9 mouse cellular contexts compared by ENCODE assay signal in genomic region chr17:20946026-20946565, GRCm38 (mm10). TPM values are rescaled to one million over a fixed set of nuclear protein-coding genes. Genes with fewer than 3 reads are reported as not detected.
DNase-seq lines count a peak whose midpoint lies in the region; ATAC-seq and TF ChIP-seq lines count a peak whose summit lies in the region.
"Had no signal": no experiment of that assay in that cellular context is flagged by ENCODE, and none has a peak within 500 bp of the region (broad histone marks: within the 10 kb centered on the region; RNA-seq: fewer than 3 reads in every experiment).

No protein-coding gene starts in this region.

- peak overlapping the region; percentile 97 for H3K27ac ChIP-seq in cerebellum, adult 2 months (ENCODE audit: insufficient read depth, low read length)
- peak overlapping the region; percentile 92 for H3K27ac ChIP-seq in liver, embryonic 12.5 days
- peak overlapping the region; percentile 98 for H3K27ac ChIP-seq in stomach, embryonic 16.5 days (ENCODE audit: low read length)

- peak overlapping the region; percentile 86 for H3K9ac ChIP-seq in liver, embryonic 12.5 days
- H3K9ac ChIP-seq in stomach, embryonic 16.5 days (ENCODE audit: low read length) = peak overlapping the region; percentile 85

- H3K9me3 ChIP-seq in liver, embryonic 12.5 days (replicated peaks) = no peaks in the 10 kb centered on the region
- no peaks in the 10 kb centered on the region for H3K9me3 ChIP-seq in stomach, embryonic 16.5 days (replicated peaks; ENCODE audit: control insufficient read depth, low read length)

- peak overlapping the region; percentile 82 for H3K4me2 ChIP-seq in liver, embryonic 12.5 days
- peak overlapping the region; percentile 73 for H3K4me2 ChIP-seq in stomach, embryonic 16.5 days (ENCODE audit: low read depth, low read length)

- peaks cover 10% of the 10 kb centered on the region for H3K36me3 ChIP-seq in liver, embryonic 12.5 days
- no peaks in the 10 kb centered on the region for H3K36me3 ChIP-seq in stomach, embryonic 16.5 days (ENCODE audit: control insufficient read depth, insufficient read depth, low read length)

- no peak for TF ChIP-seq POLR2A in cerebellum, adult 2 months (IDR thresholded peaks at IDR 0.05; ENCODE audit: borderline replicate concordance, insufficient read depth, low read length)

- TF ChIP-seq CTCF in cerebellum, adult 2 months (IDR thresholded peaks at IDR 0.05; ENCODE audit: borderline replicate concordance, insufficient read depth, low read depth, low read length) = no peak

- intact Hi-C loops in left cerebral cortex, postnatal 25 days (cut with DNase I) = loop anchor here (5.0 to 10.0 kb wide), 3 partner anchors 506 to 619 kb away; partner anchors contain the start of genes Zfp51, Zfp52 and Zfp948

- H3K27me3 ChIP-seq in cerebellum, adult 2 months (ENCODE audit: control insufficient read depth, insufficient read depth, low read length) = no peaks in the 10 kb centered on the region
- no peaks in the 10 kb centered on the region; the same call in 1 of the 2 replicates for H3K27me3 ChIP-seq in liver, embryonic 12.5 days (replicated peaks)
- no peaks in the 10 kb centered on the region for H3K27me3 ChIP-seq in stomach, embryonic 16.5 days (ENCODE audit: control insufficient read depth, insufficient read depth, low read length)

- ATAC-seq in liver, embryonic 12.5 days = no peak
- ATAC-seq in stomach, embryonic 16.5 days (ENCODE audit: insufficient read depth, low FRiP score) = no peak

- peak overlapping the region; percentile 99 for H3K4me3 ChIP-seq in cerebellum, adult 2 months (replicated peaks; ENCODE audit: insufficient read depth, low read depth, low read length)
- H3K4me3 ChIP-seq in liver, embryonic 12.5 days = peak overlapping the region; percentile 86
- peak overlapping the region; percentile 76 for H3K4me3 ChIP-seq in stomach, embryonic 16.5 days (replicated peaks; ENCODE audit: low read length)

- peak; percentile 60 for DNase-seq in cerebellum, adult 11-12 months
- no peak for DNase-seq in cerebellum, postnatal 10 days
- DNase-seq in 3T3-L1 (ENCODE audit: low read depth, low spot score) = peak; percentile 33
- peak in 1 of 2 experiments; percentile 36 for DNase-seq in cerebellum, adult 2 months
- DNase-seq in heart, postnatal 4 days = peak; percentile 27
- no peak for DNase-seq in left cerebral cortex, postnatal 25 days (ENCODE audit: low spot score in 2 of 2)

- peaks cover 10% of the 10 kb centered on the region for H3K4me1 ChIP-seq in cerebellum, adult 2 months (ENCODE audit: control insufficient read depth, insufficient read depth, low read length)
- peaks cover 33% of the 10 kb centered on the region for H3K4me1 ChIP-seq in liver, embryonic 12.5 days
- peaks cover 22% of the 10 kb centered on the region for H3K4me1 ChIP-seq in stomach, embryonic 16.5 days (ENCODE audit: control insufficient read depth, insufficient read depth, low read length)

- WGBS in cerebellum, adult 2 months = under 1% methylated on average over 13 of the region's 13 CpGs
- WGBS in liver, embryonic 12.5 days (ENCODE audit: insufficient replicate concordance) = under 1% methylated on average over 13 of the region's 13 CpGs
- 0% methylated on average over 13 of the region's 13 CpGs for WGBS in stomach, embryonic 16.5 days

RNA-seq across cellular contexts. Expression of gene Ppp2r1a, which starts 1.0 kb away (rescaled TPM):
- polyA plus RNA-seq in cerebellum, adult 2 months (2012; rRNA removed) = 530 and 556 TPM in 2 replicates
- 100 to 1,000 TPM; 287 to 293 TPM for total RNA-seq in heart, postnatal 4 days (2021)
- 142 and 143 TPM in 2 replicates for polyA plus RNA-seq in liver, embryonic 12.5 days (2016; fragmentation: Nextera tagmentation; extraction: Ambion mirVana)
- polyA plus RNA-seq in stomach, embryonic 16.5 days (2015; fragmentation: Nextera tagmentation; extraction: Ambion mirVana) = 345 and 378 TPM in 2 replicates
- total RNA-seq in left cerebral cortex, postnatal 25 days (2021) = 100 to 1,000 TPM; 612 to 620 TPM

RNA-seq across cellular contexts. Expression of gene Vmn1r232, which starts 26.6 kb away (rescaled TPM):
- polyA plus RNA-seq in cerebellum, adult 2 months (2012; rRNA removed) = not detected in 2 replicates
- total RNA-seq in heart, postnatal 4 days (2021) = not detected
- polyA plus RNA-seq in liver, embryonic 12.5 days (2016; fragmentation: Nextera tagmentation; extraction: Ambion mirVana) = not detected in 2 replicates
- polyA plus RNA-seq in stomach, embryonic 16.5 days (2015; fragmentation: Nextera tagmentation; extraction: Ambion mirVana) = not detected in 2 replicates
- total RNA-seq in left cerebral cortex, postnatal 25 days (2021) = not detected
- polyA plus RNA-seq: large intestine, adult 2 months had no signal

RNA-seq across cellular contexts. Expression of gene Vmn1r231, which starts 41.2 kb away (rescaled TPM):
- not detected in 2 replicates for polyA plus RNA-seq in cerebellum, adult 2 months (2012; rRNA removed)
- total RNA-seq in heart, postnatal 4 days (2021) = not detected
- polyA plus RNA-seq in liver, embryonic 12.5 days (2016; fragmentation: Nextera tagmentation; extraction: Ambion mirVana) = not detected in 2 replicates
- polyA plus RNA-seq in stomach, embryonic 16.5 days (2015; fragmentation: Nextera tagmentation; extraction: Ambion mirVana) = not detected in 2 replicates
- total RNA-seq in left cerebral cortex, postnatal 25 days (2021) = not detected
- polyA plus RNA-seq: large intestine, adult 2 months had no signal

RNA-seq across cellular contexts. Expression of gene Vmn1r233, which starts 50.2 kb away (rescaled TPM):
- not detected in 2 replicates for polyA plus RNA-seq in cerebellum, adult 2 months (2012; rRNA removed)
- total RNA-seq in heart, postnatal 4 days (2021) = not detected
- polyA plus RNA-seq in liver, embryonic 12.5 days (2016; fragmentation: Nextera tagmentation; extraction: Ambion mirVana) = not detected in 2 replicates
- not detected in 2 replicates for polyA plus RNA-seq in stomach, embryonic 16.5 days (2015; fragmentation: Nextera tagmentation; extraction: Ambion mirVana)
- total RNA-seq in left cerebral cortex, postnatal 25 days (2021) = not detected
- polyA plus RNA-seq: large intestine, adult 2 months had no signal

Comparison
In these comparisons a context has a peak if more than half of its experiments do, and no peak if none do; other contexts are left out.
1. DNase-seq: peak in cerebellum, adult 11-12 months (single experiment), 3T3-L1 (single experiment) and heart, postnatal 4 days (single experiment); none in cerebellum, postnatal 10 days (0 of 2) and left cerebral cortex, postnatal 25 days (0 of 2).
2. Peak in every context shown above with its lines, with median percentiles within 50 percentile points of each other: H3K27ac ChIP-seq and H3K4me3 ChIP-seq.